Mouse (Mus musculus): ENCODE measurements at regions not wholly inside any gene's neighbourhood (a gene's known extent, or its start where the extent isn't known, plus 50 kb on each side); places are given as distances from the start of the nearest gene placed in this dataset.

DNA sequence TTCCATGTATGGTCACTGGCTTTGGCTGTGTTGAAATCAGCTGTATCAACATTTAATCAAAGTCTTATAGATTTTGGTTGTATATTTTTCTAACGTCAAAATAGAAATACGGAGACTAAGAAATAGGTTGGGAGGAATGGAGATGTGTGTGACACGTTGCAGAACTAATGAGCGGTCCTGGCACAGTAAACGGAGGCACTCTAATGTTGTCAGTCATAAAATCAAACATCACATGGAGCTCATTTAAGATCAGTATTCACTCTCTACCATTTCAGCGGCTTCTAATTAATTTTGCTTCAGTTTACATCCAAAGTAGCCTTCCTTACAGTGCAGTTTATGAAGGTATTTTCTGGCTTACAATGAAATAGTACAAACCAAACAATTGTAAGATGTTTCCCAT lies 246.1 kb downstream of the Twistnb start:
- no peak for TF ChIP-seq GATA1 (IDR thresholded peaks at IDR 0.05; ENCODE audit: borderline replicate concordance, low read length)
- TF ChIP-seq FLI1 (IDR thresholded peaks at IDR 0.05; ENCODE audit: low read length), result no peak
